Mouse (Mus musculus) retina, postnatal 1 day (tissue): ENCODE results near the gene Irf3.

Source experiments
- DNase-seq: peaks from one replicate; pipeline ENCODE4 v3.0.0-alpha.2; 2012

Gene Irf3

DNA sequence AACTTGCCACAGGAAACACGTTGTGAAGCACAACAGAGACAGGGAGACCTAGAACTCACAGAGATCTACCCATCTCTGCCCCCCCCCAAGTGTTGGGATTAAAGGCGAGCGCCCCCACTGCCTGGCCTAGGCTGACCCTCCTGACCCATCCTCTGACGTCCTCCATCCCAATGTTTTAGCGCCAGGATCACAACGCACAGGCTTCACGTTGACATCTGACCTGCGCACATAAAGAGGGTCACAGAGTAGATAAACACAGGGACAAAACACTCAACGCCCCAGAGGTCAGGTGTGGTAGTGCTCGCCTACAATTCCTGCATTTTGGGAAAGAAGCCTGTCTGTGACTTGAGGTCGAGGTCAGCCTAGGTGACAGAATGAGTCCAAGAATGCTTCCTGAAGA lies 39.3 kb downstream of the Irf3 start:
- DNase-seq, result no peak

DNA sequence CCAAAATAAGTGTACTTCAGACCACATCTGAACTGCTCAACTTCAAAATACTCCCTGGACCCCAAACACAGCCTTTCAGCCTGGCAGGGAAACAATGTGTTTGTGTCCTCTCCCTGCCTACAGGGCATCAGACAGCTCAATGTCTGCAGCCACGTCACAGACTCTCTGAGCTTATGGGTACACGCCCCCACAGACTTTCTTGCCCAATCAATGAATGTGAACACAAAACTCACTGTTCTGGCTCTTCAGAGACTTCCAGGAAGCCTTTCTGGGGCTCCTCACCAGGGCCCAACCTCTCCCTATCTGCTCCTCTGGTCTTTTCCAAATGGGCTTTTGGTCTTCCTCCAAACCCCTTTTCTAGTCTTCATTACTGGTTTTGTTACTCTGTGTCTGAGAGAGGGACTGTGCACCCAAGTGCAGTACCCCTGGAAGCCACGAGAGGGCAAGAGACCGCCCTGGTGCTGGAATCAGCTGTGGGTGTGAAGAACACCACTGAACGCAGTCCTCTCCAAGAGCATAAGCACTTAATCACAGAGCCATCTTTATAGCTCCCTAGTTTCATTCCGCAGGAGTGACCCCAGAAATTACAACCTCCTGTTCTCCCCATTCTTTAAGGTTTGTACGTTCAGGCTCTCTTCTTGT lies 40.4 kb downstream of the Irf3 start:
- DNase-seq, result peak; percentile 64

DNA sequence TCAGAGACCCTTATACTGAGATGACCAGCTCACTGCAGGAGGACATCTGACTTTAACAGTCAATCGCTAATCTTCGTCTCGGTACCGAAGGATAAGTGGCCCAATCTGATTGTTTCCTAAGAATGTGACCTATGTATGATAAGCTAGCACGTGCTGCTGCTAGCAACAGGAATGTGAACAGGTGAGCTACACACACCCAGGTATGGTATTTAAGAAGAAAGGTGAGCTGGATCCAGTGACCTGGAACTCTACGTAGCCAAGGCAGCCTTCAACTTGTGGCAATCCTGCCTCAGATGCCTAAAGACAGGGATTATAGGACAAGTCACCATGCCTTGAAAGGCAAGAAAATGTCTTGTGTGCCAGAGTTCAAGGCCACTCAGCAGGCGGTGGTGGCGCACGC lies 41.0 kb downstream of the Irf3 start:
- no peak for DNase-seq

DNA sequence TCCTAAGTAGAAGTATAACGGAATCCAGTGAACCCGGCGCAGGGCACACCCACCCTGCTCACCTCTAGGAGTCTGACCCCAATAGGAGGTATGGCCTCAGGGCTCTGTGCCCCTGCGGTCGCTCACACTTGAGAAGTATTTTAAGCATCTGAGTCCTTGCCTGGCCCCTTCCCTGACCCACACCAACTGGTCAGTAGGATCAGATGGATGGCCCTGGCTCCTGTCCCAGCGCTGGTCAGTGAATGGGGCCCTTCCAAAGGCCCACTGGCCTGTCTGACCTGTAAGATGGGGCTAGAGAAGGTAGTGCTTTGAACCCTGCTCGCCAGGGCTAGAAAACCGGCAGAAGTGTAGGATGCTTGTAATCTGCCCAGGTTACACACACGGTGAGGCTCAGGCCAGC lies 43.4 kb downstream of the Irf3 start:
- DNase-seq, result no peak

DNA sequence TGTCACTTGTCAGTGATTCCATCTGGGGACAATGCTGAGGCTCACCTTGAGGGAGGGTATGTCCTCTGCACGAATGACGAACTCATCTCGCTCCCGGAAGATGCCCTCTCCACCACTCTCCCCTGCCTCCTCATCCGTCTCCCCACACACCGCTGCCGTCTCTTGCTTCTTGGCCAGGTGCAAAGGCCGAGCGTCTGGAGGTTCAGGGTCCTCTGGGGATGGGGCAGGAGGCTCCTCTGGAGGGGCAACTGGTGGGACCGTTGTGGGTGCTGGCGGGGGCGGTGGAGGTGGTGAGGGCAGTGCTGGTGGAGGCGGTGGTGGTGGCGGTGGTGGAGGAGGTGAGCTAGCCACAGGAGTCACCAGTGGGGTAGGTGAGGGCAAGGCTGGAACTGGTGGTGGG lies 45.9 kb downstream of the Irf3 start:
- no peak for DNase-seq

DNA sequence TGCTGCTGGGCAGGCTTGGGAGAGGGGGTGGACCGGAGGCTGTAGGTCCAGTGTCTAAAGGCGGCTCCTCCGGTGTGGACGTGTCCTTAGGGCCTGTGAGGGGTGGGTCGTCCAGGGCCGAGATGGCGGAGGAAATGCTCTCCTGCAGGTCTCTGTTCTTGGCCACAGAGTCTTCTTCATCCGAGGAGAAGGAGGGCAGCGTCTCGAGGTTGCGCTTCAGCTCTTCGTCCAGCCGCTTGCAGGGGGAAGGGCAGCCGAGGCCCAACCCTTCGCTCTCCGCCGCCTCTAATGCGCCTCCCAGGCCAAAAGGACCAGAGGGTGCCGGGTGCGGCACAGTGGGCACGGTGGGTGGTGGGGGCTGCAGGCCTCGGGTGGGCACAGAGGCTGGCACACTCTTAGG lies 48.3 kb downstream of the Irf3 start:
- DNase-seq, result no peak

DNA sequence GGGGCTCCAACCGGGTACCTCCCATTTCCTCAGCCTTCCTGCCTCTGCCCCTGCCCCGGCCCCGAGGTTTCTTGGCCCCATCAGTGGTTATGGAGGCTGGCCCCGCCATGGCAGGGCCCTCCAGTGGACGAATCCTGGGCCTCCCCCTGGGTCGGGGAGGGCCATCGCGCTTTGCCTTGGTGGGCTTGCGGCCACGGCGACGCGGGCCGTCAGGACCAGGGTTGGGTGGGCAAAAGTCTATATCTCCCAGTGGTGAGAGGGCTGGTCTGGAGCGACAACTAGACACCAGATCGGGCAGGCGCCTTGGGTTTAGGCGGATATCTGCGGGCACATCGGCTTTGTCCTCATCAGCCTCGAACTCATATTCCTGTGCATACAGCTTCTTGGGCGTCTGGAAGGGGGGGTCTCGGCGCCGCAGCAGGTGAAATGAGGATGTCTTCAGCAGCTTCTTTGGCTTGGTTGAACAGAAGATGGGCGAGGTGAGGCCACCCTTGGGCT lies 49.5 kb downstream of the Irf3 start:
- DNase-seq, result no peak

DNA sequence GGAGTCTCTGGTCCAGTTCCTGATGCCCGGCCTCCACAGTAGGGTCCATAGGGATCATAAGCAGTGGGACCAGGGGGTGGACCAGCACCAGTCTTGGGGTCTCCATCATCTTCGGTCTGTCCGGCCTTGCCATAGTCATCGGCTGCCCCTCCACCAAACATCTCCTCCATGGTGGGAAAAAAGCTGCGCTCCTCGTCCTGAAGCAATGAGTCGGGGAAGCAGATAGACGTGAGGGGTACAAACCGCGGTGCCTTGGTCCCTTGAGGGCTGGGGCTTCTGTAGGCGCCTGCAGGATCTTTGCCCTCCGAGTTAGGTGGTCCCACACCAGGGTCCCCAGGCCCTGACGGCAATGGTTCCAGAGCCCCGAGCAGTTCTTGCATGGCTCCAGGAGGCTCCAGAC lies 50.0 kb downstream of the Irf3 start:
- DNase-seq, result no peak

DNA sequence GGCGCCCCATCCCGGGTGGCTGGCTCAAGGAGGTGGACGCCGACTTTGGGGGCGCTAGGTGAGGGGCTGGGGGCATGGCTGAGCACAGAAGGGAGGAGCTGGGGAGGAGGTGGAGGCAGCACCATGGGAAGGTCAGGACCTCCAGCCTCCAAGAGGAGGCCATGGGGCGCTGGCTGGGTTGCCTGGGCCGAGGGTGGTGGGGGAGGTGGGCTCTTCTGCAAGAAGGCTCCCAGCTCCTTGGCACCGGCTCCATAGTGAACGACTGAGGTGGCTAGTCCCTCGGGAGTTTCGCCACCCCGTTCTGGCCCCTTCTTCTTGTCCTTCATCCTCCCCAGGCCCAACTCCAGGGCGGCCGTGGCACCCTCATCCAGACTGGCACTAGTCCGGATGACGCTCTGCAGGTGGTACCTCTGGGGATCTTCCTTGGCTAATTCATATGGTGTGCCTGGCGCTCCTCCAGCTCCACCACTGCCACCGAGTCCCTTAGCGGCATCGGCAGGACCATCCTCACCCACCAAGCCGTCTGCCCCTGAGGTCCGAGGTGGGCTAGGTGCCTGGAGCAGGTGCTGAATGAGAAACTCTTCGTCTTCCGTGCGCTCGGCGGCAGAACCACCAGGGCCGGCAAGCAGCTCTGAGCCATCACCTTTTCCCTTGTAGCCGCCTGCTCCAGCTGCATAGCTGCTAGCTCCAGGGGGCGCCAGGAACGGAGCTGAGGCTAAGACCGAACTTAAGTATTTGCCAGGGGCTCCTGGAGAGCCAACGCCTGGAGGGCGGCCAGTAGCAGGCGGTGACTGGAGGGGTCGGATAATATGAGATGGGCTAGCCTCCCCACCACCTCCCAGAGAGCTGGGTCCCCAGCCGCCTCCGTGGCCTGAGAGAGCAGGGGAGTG lies 50.8 kb downstream of the Irf3 start:
- no peak for DNase-seq

DNA sequence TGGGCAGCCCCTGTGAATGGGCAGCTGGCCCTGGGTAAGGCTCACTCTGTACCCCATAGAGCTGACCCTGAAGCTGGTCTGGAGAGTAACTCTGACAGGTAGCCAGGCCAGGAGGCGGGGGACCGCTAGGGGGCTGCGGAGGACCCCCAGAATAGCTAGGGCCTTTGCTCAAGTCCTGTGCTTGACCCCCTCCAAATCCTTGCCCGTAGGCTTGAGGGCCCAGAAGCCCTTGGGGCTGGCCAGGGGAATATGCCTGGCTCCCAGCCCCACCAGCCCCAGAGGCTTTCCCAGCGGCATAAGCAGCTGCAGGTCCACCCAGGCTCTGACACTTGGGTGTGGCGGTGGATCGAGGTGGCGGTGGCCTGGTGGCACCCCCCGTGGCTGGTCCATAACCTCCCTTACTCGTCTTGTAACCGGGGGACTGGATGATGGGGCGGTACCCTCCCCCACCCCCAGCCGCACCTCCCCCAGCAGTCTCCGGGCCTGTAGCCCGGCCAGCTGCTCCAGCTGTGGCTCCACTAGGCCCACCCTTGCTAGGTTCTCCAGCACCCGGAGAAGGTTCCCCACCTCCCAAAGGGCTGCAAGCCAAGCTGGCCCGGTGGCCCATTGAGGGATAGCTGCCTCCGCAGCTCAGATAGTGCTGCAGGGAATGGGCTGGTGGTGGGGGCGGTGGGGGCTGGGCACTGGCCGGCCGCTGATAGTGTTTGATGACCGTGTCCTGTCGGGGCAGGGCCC lies 51.6 kb downstream of the Irf3 start:
- DNase-seq, result no peak

DNA sequence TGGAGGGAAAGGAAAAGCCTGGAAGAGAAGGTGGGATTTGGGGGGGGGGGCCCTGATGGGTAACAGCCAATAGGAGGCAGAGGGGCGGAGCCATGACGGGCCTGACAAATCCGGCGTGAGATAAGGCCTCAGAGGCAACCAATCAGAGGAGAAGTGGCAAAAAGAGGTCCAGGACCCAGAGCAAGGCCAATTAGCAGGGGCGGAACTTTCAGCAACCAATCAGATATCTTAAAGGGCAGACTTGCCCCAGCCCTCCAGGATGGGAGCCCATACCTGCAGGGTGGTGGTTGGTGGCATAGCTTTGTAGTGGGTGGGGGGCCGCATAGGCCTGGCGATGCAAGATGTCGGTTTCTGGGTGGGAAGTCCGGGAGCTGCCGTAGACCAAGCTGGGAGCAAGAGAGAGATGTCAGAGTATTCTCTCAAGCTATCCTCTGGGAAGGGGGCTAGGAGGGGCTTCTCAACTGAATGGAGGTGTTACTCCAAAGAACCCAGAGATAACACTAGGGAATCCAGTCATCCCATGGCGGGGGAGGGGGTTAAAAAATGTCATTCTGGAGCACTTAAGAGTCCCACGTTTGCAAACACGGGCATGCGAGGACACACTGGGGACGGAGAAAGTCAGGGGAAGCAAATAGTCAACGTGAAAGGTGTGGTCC lies 53.6 kb downstream of the Irf3 start:
- DNase-seq, result peak; percentile 96

DNA sequence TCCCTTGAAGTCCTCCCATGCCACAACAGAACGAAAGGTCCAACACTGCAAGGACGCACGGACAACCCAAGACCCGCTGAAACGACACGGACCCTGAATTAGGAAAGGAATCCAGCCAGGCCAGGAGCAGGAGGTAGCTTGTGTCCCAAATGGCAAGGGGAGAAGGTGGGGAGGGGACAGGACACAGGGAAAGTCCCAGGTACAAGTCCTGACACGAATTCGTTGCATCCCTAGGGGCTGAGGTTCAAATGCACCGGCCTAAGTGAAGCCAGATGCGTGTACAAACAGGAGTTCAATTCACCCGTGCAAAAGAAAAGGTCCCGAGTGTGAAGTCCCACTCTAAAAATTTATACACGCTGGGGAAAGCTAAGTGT lies 54.1 kb downstream of the Irf3 start:
- no peak for DNase-seq
